Mouse (Mus musculus): ENCODE results near the gene Nlrp10.

Gene Nlrp10

GRCm38 (mm10) chr7:108929726-108930393 is at the start of gene Nlrp10:
Nlrp10 (minus strand) TSS chr7:108930178.
- no peak for DNase-seq

DNA sequence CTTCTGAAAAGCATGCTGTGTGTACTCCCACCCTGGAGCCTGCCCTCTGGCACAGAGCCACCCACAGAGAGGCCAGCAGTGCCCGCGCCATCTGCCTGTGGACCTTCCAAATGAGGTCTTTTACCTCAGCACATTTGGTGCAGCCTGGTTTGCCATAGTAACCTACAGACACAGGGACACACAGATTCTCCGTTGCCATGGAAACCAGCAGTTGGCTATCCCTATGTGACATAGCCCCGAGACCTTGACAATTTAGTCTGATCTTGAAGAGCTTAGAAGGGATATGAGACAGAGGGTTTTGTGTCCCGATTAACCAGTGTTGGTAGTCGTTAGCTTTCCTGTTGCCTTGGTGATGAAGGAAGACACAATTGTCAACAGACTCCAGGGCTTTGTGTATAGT is 42.3 kb upstream of the Nlrp10 start:
- no peak for DNase-seq

DNA sequence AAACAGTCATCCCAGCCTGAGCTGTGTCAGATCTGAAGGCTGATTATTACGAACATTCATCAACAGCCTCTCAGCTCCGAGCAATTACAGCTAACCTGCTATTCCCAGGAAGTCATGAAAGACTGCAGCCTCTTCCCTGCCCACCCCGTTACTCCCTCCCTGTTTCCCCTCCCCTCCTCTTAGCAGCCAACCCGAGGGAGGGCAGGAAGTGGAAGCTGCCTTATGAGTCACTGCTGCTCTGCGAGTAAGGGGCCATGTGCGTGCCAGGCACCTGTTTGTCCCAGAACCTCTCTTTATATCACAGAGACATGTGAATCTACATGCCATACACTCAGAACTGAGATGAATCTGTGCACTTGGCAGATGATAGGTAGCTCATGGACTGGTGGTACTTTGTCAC is 38.2 kb upstream of the Nlrp10 start:
- no peak for DNase-seq

DNA sequence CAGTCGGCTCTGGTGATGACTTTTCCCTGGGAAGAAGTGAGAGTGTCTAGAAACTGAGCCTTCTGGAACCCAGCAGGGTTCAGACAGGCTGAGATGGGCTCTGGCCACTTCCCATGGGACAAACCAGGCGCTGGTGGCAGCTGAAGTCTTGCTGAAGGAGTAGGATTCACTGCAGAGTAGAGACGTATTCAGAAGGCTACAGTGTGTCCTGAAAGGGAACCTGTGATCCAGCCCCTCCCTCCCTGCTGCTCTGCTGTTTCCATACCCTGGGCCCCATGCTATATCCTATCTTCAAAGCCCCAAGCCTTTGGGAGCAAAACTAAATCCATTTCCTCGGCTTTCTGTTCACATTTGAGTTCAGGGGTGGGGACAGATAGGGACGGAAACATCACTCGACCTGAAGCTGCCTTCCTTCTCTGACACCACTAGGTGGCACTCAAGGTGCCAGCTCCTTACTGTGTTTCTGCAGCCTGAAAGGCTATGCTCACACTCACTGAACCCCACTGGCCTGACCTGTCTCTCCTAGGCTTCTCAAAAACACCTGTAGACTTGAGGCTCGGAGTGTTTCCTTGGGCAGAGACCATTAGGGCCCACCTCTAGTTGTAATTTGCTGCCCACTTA is 36.9 kb upstream of the Nlrp10 start:
- DNase-seq, result peak; percentile 44

- peak; percentile 16 for DNase-seq
These were observed 36.0 kb upstream of the Nlrp10 start for GRCm38 (mm10) chr7:108965968-108966367.

DNA sequence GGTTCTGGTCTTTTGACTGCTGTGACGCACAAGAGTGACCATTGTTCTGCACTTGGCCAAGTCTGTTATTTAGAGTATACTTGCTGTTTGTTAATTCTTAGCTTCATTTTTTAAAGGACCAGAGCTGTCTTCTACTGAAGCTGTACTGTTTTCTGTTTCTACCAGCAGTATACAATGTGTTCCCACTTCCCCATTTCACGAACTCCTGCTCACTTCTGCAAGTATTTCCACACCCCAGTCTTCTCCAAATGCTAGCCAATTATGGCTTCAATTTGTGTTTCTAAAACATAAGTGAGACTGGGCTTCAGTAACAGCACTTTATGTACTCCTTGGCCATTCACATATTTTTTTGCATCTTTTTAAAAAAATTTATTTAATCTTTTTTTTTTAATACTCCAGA is 27.8 kb upstream of the Nlrp10 start:
- no peak for DNase-seq

- peak; percentile 41 for DNase-seq
These were observed 24.2 kb upstream of the Nlrp10 start for GRCm38 (mm10) chr7:108954185-108954584.

- no peak for DNase-seq
These were observed 22.8 kb upstream of the Nlrp10 start for GRCm38 (mm10) chr7:108952801-108953200.

- no peak for DNase-seq
These were observed 20.9 kb upstream of the Nlrp10 start for GRCm38 (mm10) chr7:108950762-108951331.

DNA sequence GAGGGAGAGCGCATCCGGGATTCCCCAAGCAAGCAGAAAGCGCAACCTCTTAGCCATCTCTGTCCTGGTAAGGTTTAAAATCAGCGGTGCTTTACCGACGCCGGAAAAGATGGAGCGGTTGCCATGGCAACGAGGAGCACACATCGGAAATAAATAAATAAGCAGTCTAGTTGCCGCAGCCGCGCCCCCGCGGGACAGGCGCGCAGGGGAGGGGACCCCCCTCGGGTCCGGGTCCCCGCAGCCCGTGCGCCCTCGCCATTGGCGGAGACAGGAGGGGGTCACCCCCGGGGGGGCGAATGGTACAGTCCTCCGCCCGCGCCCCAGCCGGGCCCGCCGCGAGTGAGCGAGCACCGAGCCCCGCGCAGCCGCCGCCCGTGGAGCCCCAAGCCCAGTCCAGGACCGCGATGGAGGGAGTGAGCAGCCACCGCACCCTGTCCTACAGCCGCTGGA is 20.4 kb upstream of the Nlrp10 start, which contains the start of gene Tub:
TSS of gene Tub (plus strand) at position 27 of the 450 bp plus-strand sequence.
- DNase-seq, result peak; percentile 34

GRCm38 (mm10) chr7:108949301-108949700 is 19.3 kb upstream of the Nlrp10 start:
- no peak for DNase-seq

- no peak for DNase-seq
These were observed 18.6 kb upstream of the Nlrp10 start for GRCm38 (mm10) chr7:108948611-108949010.

DNA sequence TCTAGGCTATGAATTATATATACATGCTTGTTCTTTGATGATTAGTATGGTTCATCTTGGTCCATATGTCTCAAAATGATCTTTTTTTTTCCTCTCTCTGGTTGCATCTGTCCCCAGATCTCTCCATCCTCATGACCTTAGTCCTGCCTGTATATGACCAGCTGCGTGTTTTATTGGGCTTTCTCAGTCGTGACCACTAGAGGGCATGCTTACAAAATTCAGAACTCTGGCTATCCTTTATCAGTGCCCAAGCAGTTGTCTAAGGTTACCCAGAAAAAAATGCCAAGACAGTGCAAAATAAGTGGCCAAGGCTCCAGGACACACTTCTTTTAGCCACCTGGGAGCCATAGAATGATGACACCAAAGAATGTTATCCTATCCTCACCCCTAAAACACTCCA is 14.0 kb upstream of the Nlrp10 start:
- DNase-seq, result peak; percentile 32

- no peak for DNase-seq
These were observed 11.5 kb upstream of the Nlrp10 start for GRCm38 (mm10) chr7:108941466-108941865.

DNA sequence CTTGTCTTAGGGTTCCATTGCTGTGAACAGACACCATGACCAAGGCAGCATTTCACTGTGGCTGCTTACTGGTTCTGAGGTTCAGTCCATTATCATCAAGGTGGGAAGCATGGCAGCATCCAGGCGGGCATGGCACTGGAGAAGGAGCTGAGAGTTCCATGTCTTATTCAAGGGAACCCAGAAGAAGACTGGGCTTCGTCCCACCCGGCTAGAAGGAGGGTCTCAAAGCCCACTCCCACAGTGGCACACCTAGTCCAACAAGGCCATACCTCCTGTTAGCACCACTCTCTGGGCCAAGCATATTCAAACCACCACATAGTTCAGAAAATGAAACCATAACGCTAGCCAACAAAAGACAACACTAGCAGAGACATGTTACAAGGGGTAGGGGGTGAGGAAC is 6.6 kb upstream of the Nlrp10 start:
- DNase-seq, result no peak

DNA sequence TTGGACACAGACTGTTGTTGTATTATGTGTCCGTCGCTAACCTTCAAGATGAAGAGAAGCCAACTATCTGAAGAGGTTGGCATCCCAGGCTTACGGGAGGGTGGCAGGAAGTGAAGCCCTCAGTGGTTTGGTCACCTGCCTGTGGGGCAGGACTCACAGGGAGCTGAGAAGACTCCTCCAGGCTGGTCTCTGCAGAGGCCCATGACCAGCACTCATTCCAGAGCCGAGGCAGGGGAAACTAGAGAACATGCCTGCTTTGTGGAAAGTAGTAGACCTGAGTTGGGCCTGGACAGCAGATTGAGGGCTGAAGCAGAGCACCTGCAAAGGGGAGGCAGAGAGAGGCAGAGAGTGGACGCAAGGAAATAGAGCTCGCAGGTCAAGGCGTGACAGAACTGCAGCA is 5.4 kb upstream of the Nlrp10 start:
- no peak for DNase-seq

DNA sequence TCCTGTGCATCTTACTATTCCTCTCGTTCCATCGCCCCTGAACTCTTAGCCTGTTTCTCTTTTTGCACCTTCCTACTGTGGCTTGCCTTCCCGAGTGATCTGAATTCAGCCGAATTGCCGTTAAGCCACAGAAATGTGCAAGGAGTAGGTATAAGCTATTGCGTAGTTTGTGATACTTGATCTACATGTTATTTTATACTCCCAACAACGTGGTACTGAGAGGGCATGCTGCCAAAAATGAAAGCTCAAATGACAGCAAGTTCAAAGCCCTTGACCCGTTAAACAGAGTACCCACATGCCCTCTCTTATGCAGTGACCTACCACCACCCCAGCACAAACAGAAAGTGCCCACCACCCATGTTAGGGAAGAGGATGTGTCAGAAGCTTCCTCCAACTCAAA is 4.9 kb upstream of the Nlrp10 start:
- no peak for DNase-seq

DNA sequence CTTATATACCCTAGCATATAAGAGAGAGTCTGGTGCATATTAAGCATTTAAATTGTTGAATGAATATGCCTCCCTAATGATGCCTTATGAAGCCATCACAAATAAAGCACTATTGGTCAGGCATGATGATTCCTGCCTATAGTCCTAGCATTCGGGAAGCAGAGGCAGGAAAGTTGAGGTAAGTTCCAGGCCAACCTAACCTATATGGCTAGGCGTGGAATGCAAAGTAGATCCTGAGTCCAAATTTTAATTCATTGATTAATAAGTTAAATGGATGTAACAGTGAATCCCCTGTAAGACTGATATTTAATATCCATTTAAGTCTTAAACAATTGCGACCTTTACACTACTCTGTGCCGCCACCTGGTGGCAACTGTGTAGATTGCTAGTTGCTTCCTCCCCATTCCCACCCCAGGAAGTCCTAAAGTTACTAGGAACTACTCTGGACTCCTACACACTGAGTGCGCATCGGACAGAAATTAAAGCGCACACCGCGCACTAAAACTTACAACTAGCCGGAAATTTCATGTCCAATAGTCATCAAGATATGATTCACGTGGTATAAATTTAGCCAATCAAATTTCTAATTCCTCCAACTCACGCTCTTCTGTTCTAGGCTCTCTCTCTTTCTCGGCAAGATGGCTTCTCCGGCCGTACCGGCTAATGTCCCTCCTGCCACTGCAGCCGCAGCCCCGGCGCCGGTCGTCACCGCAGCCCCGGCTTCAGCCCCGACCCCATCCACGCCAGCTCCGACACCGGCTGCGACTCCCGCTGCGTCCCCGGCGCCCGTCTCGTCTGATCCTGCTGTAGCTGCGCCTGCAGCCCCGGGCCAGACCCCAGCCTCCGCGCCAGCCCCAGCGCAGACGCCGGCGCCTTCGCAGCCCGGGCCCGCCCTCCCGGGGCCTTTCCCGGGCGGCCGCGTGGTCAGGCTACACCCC is 4.1 kb upstream of the Nlrp10 start, which contains the start of gene Eif3f:
TSS of gene Eif3f (plus strand) at position 624 of the 938 bp plus-strand sequence.
- peak; percentile 92 for DNase-seq

GRCm38 (mm10) chr7:108928280-108929188 is 1.4 kb downstream of the Nlrp10 start:
- DNase-seq, result no peak

DNA sequence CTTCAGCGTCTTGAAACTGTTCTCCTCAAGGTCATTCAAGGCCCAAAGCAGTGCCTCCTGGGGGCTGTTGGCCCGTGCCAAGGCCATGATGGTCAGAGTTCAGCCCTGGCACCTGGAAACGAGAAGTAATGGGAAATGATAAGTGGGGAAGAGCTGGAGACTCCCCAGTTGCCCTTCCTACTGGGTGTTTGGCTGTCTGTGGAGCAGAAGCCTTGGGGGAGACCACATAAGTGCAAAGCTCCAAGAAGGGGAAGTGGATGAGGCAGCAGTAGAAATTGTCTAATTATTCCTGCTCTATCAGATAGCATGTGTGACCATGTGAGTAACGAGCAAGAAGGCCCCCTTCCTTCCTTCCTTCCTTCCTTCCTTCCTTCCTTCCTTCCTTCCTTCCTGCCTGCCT is 2.9 kb downstream of the Nlrp10 start:
- DNase-seq, result no peak

DNA sequence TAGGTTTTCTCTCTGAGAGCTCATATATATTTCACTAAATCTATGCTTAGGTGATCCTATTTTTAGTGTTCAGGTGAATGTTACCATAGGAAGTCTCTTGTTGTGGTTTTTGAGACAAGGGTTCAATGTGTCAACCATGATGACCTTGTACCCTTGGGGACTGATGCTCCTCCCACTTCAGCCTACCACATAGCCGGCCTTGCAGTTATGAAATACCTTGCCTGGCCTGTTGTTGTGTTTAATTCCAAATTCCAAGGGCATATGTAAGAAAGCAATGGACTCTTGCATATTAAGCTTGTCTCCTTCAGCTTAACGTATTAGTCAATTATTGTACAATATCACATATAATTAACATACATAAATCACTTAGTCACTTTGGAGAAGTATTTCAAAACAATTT is 26.0 kb downstream of the Nlrp10 start:
- no peak for DNase-seq

DNA sequence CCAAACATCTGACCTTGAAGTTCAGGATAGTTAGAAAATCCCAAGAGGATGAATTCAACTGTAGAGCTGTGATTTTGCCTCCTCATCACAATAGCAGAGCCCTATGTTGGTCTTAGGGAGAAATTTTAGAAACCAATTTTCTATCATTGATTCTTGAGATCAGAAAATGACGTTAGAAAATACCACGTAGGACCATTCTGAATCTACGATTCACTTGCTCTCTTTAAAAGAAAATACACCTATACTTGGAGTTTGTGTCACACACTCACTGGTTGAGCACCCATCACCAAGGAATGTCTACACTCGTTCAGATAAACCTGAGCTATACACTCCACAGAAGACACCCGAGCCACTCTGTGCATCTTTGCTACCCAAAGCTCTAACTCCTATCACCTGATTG is 35.7 kb downstream of the Nlrp10 start, which contains the start of gene Olfr519:
TSS of gene Olfr519 (minus strand) at position 101 of the 400 bp plus-strand sequence.
- DNase-seq, result no peak

All from thymus, postnatal 14 days (tissue).